Mouse (Mus musculus): Measurements from ENCODE around the gene Tenm4. TPM values are rescaled to one million over a fixed set of nuclear protein-coding genes. Genes with fewer than 3 reads are reported as not detected.

Gene Tenm4
- polyA plus RNA-seq, 1 experiment from 2014 or later: 47.1 TPM

- Histone ChIP-seq H3K9ac (replicated peaks) (no peak overlapping the region), H3K36me3 (no peaks in the 10 kb centered on the region), H3K4me2 (replicated peaks) (no peak overlapping the region), H3K27ac (no peak overlapping the region), H3K4me1 (replicated peaks) (peaks cover 27% of the 10 kb centered on the region), H3K4me3 (replicated peaks) (no peak overlapping the region), H3K27me3 (no peaks in the 10 kb centered on the region), H3K9me3 (no peaks in the 10 kb centered on the region)
- WGBS: 77% methylated on average over 5 of the region's 5 CpGs
- no peak for ATAC-seq
These were observed 642.0 kb downstream of the Tenm4 start for GRCm38 (mm10) chr7:96813036-96813435.

GRCm38 (mm10) chr7:96813497-96814400, 642.7 kb downstream of the Tenm4 start:
- WGBS: 84% methylated on average over 9 of the region's 9 CpGs

GRCm38 (mm10) chr7:96814581-96814980, 643.5 kb downstream of the Tenm4 start:
- H3K4me2 ChIP-seq (replicated peaks): no peak overlapping the region
- ATAC-seq: no peak
- no peak overlapping the region for H3K9ac ChIP-seq (replicated peaks)
- no peaks in the 10 kb centered on the region for H3K9me3 ChIP-seq
- no peaks in the 10 kb centered on the region for H3K36me3 ChIP-seq
- H3K27ac ChIP-seq: no peak overlapping the region
- no peak overlapping the region for H3K4me3 ChIP-seq (replicated peaks)
- H3K27me3 ChIP-seq: no peaks in the 10 kb centered on the region
- peaks cover 22% of the 10 kb centered on the region for H3K4me1 ChIP-seq (replicated peaks)

More at GRCm38 (mm10) chr7:96813497-96814400, 642.7 kb downstream of the Tenm4 start:
- Histone ChIP-seq H3K4me1 (replicated peaks) (peaks cover 21% of the 10 kb centered on the region), H3K9ac (replicated peaks) (no peak overlapping the region), H3K36me3 (no peaks in the 10 kb centered on the region), H3K4me2 (replicated peaks) (no peak overlapping the region), H3K27me3 (no peaks in the 10 kb centered on the region), H3K9me3 (no peaks in the 10 kb centered on the region), H3K27ac (no peak overlapping the region), H3K4me3 (replicated peaks) (no peak overlapping the region)
- ATAC-seq: no peak

GRCm38 (mm10) chr7:96817030-96817674, 646.1 kb downstream of the Tenm4 start:
- Histone ChIP-seq H3K4me3 (replicated peaks) (no peak overlapping the region), H3K9ac (replicated peaks) (0 out of 2 replicates have a peak overlapping the region, but pooled peaks have one; percentile 12), H3K4me2 (replicated peaks) (no peak overlapping the region), H3K27me3 (no peaks in the 10 kb centered on the region), H3K9me3 (no peaks in the 10 kb centered on the region), H3K27ac (0 out of 2 replicates have a peak overlapping the region, but pooled peaks have one; percentile 20), H3K4me1 (replicated peaks) (peaks cover 33% of the 10 kb centered on the region), H3K36me3 (no peaks in the 10 kb centered on the region)
- ATAC-seq: peak; percentile 64
- 40% methylated on average over 6 of the region's 6 CpGs for WGBS

- 95% methylated on average over 6 of the region's 6 CpGs for WGBS
- no peaks in the 10 kb centered on the region for H3K9me3 ChIP-seq
These were observed 647.3 kb downstream of the Tenm4 start for GRCm38 (mm10) chr7:96818236-96818916.

GRCm38 (mm10) chr7:96819538-96819937, 648.5 kb downstream of the Tenm4 start:
- Histone ChIP-seq H3K27ac (no peak overlapping the region), H3K4me1 (replicated peaks) (peaks cover 25% of the 10 kb centered on the region), H3K36me3 (0 out of 2 replicates have a peak, but pooled peaks cover 6% of the 10 kb centered on the region), H3K9me3 (no peaks in the 10 kb centered on the region), H3K9ac (replicated peaks) (no peak overlapping the region), H3K27me3 (no peaks in the 10 kb centered on the region), H3K4me3 (replicated peaks) (no peak overlapping the region), H3K4me2 (replicated peaks) (no peak overlapping the region)
- no peak for ATAC-seq
- WGBS: 67% methylated on average over 3 of the region's 3 CpGs

More at GRCm38 (mm10) chr7:96818236-96818916, 647.3 kb downstream of the Tenm4 start:
- Histone ChIP-seq H3K4me3 (replicated peaks) (no peak overlapping the region), H3K36me3 (no peaks in the 10 kb centered on the region), H3K27ac (no peak overlapping the region), H3K27me3 (no peaks in the 10 kb centered on the region), H3K9ac (replicated peaks) (no peak overlapping the region), H3K4me1 (replicated peaks) (peaks cover 28% of the 10 kb centered on the region), H3K4me2 (replicated peaks) (no peak overlapping the region)
- ATAC-seq: no peak

- Histone ChIP-seq H3K27me3 (no peaks in the 10 kb centered on the region), H3K27ac (peak overlapping the region; percentile 32; the same call in 1 of the 2 replicates), H3K4me2 (replicated peaks) (no peak overlapping the region), H3K4me3 (replicated peaks) (no peak overlapping the region), H3K4me1 (replicated peaks) (peaks cover 25% of the 10 kb centered on the region), H3K9ac (replicated peaks) (no peak overlapping the region), H3K36me3 (0 out of 2 replicates have a peak, but pooled peaks cover 6% of the 10 kb centered on the region), H3K9me3 (no peaks in the 10 kb centered on the region)
- ATAC-seq: peak; percentile 60
- 17% methylated on average over 6 of the region's 6 CpGs for WGBS
These were observed 649.3 kb downstream of the Tenm4 start for GRCm38 (mm10) chr7:96820343-96820742.

GRCm38 (mm10) chr7:96826101-96826500, 655.1 kb downstream of the Tenm4 start:
- Histone ChIP-seq H3K4me1 (replicated peaks) (peaks cover 3% of the 10 kb centered on the region; the same call in 1 of the 2 replicates), H3K27ac (no peak overlapping the region), H3K9me3 (no peaks in the 10 kb centered on the region), H3K9ac (replicated peaks) (no peak overlapping the region), H3K4me2 (replicated peaks) (no peak overlapping the region), H3K27me3 (no peaks in the 10 kb centered on the region), H3K36me3 (peaks cover 17% of the 10 kb centered on the region), H3K4me3 (replicated peaks) (no peak overlapping the region)
- no peak for ATAC-seq
- WGBS: 89% methylated on average over 6 of the region's 6 CpGs

GRCm38 (mm10) chr7:96826672-96827071, 655.6 kb downstream of the Tenm4 start:
- ATAC-seq: no peak
- whole genome bisulfite sequencing: 92% methylated on average over 6 of the region's 6 CpGs
- Histone ChIP-seq H3K27me3 (no peaks in the 10 kb centered on the region), H3K9me3 (no peaks in the 10 kb centered on the region), H3K27ac (no peak overlapping the region), H3K4me3 (replicated peaks) (no peak overlapping the region), H3K4me1 (replicated peaks) (peaks cover 4% of the 10 kb centered on the region), H3K36me3 (peaks cover 17% of the 10 kb centered on the region), H3K4me2 (replicated peaks) (no peak overlapping the region), H3K9ac (replicated peaks) (no peak overlapping the region)

- peak; percentile 80 for ATAC-seq
- H3K4me2 ChIP-seq (replicated peaks): no peak overlapping the region
- no peak overlapping the region for H3K4me3 ChIP-seq (replicated peaks)
- no peaks in the 10 kb centered on the region for H3K9me3 ChIP-seq
- H3K27me3 ChIP-seq: no peaks in the 10 kb centered on the region
- WGBS: 42% methylated on average over 9 of the region's 9 CpGs
- peak overlapping the region; percentile 59 for H3K27ac ChIP-seq
- no peak overlapping the region for H3K9ac ChIP-seq (replicated peaks)
- peaks cover 33% of the 10 kb centered on the region for H3K4me1 ChIP-seq (replicated peaks)
- peaks cover 14% of the 10 kb centered on the region for H3K36me3 ChIP-seq
These were observed 661.5 kb downstream of the Tenm4 start for GRCm38 (mm10) chr7:96832551-96832950.

- WGBS: 58% methylated on average over 3 of the region's 3 CpGs
- Histone ChIP-seq H3K9me3 (no peaks in the 10 kb centered on the region), H3K27ac (peak overlapping the region; percentile 59), H3K4me2 (replicated peaks) (no peak overlapping the region), H3K4me1 (replicated peaks) (peaks cover 33% of the 10 kb centered on the region), H3K9ac (replicated peaks) (no peak overlapping the region), H3K4me3 (replicated peaks) (no peak overlapping the region), H3K36me3 (peaks cover 11% of the 10 kb centered on the region), H3K27me3 (no peaks in the 10 kb centered on the region)
- no peak; the same call in 1 of the 2 replicates for ATAC-seq
These were observed 662.0 kb downstream of the Tenm4 start for GRCm38 (mm10) chr7:96833012-96833411.
